9 mouse cellular contexts compared by ENCODE assay signal in genomic region chr4:3067265-3067664, GRCm38 (mm10).
A peak's percentile ranks its signal among the peaks of the same experiment; 100 is the strongest.
DNase-seq lines count a peak whose midpoint lies in the region; ATAC-seq lines count a peak whose summit lies in the region.
"Had no signal": no experiment of that assay in that cellular context is flagged by ENCODE, and none has a peak within 500 bp of the region (broad histone marks: within the 10 kb centered on the region; RNA-seq: fewer than 3 reads in every experiment).

No protein-coding gene starts in this region.

- H3K4me2 ChIP-seq in embryonic facial prominence, embryonic 13.5 days = no peak overlapping the region

- no peaks in the 10 kb centered on the region for H3K27me3 ChIP-seq in embryonic facial prominence, embryonic 13.5 days

- no peak overlapping the region for H3K27ac ChIP-seq in embryonic facial prominence, embryonic 13.5 days

- H3K9me3 ChIP-seq in embryonic facial prominence, embryonic 13.5 days = peaks cover 94% of the 10 kb centered on the region

- H3K9ac ChIP-seq in embryonic facial prominence, embryonic 13.5 days = no peak overlapping the region

- 55% methylated on average over 2 of the region's 2 CpGs for WGBS in embryonic facial prominence, embryonic 13.5 days

- DNase-seq in layer of hippocampus, adult 11-12 months (ENCODE audit: low spot score) = peak; percentile 1
- no peak for DNase-seq in layer of hippocampus, adult 8-10 months (ENCODE audit: low spot score in 2 of 2)
- DNase-seq in gastrocnemius, postnatal 10 days = peak; percentile 2
- DNase-seq in right cerebral cortex, adult 18-20 months = no peak
- DNase-seq in cerebellum, postnatal 36 days = no peak
- DNase-seq in cerebellum, postnatal 14 days = no peak
- DNase-seq: kidney, adult 9 months had no signal

- no peak overlapping the region for H3K4me3 ChIP-seq in embryonic facial prominence, embryonic 13.5 days

- no peaks in the 10 kb centered on the region for H3K4me1 ChIP-seq in embryonic facial prominence, embryonic 13.5 days

- H3K36me3 ChIP-seq in embryonic facial prominence, embryonic 13.5 days = no peaks in the 10 kb centered on the region

- peak; percentile 0; the same call in 1 of the 2 replicates for ATAC-seq in embryonic facial prominence, embryonic 13.5 days (ENCODE audit: insufficient number of reproducible peaks, insufficient read depth, low FRiP score, low TSS enrichment, low read depth)
- 0 out of 2 replicates have a peak, but pooled peaks have one; percentile 0 for ATAC-seq in megakaryocyte-erythroid progenitor cell, adult 5-6 weeks (replicated peaks; ENCODE audit: low FRiP score, low TSS enrichment, poor library complexity, severe bottlenecking)

Comparison
In these comparisons a context has a peak if more than half of its experiments do, and no peak if none do; other contexts are left out.
1. DNase-seq: peak in layer of hippocampus, adult 11-12 months (single experiment) and gastrocnemius, postnatal 10 days (single experiment); none in layer of hippocampus, adult 8-10 months (0 of 2), right cerebral cortex, adult 18-20 months (single experiment), cerebellum, postnatal 36 days (0 of 2) and cerebellum, postnatal 14 days (0 of 2).